Mouse (Mus musculus) myocyte (in vitro differentiated cells): Measurements from ENCODE around the gene Cmas.

Source experiments
- MYOD1 ChIP-seq, 3 experiments: IDR thresholded peaks; one replicate each; pipeline ENCODE4 v1.6.1; 2011; ENCODE audit warnings: control low read depth in 2 of 3, low read depth in 2 of 3, mild to moderate bottlenecking in 2 of 3, moderate library complexity in 1 of 3; ENCODE audit not compliant: insufficient read length in 2 of 3, control insufficient read depth in 1 of 3
- POLR2A ChIP-seq: IDR thresholded peaks from one replicate; pipeline ENCODE4 v1.6.1; 2011; ENCODE audit warnings: low read depth, mild to moderate bottlenecking, control low read depth, moderate library complexity; ENCODE audit not compliant: insufficient read length
- REST ChIP-seq: IDR thresholded peaks from one replicate; pipeline ENCODE4 v1.6.1; 2011; ENCODE audit warnings: mild to moderate bottlenecking, control low read depth, moderate library complexity; ENCODE audit not compliant: insufficient read depth, insufficient read length
- TCF12 ChIP-seq: IDR thresholded peaks from one replicate; pipeline ENCODE4 v1.6.1; 2011; ENCODE audit warnings: mild to moderate bottlenecking, control low read depth; ENCODE audit not compliant: poor library complexity, insufficient read depth, severe bottlenecking
- USF1 ChIP-seq: IDR thresholded peaks from one replicate; pipeline ENCODE4 v1.6.1; 2011; ENCODE audit warnings: low read depth, mild to moderate bottlenecking, control low read depth, moderate library complexity

- no peak for TF ChIP-seq POLR2A
- no peak for TF ChIP-seq USF1
- TF ChIP-seq TCF12, result no peak
- no peak for TF ChIP-seq MYOD1 (IDR thresholded peaks at IDR 0.05; ENCODE audit: control insufficient read depth in 1 of 3, insufficient read length in 2 of 3, low read depth in 2 of 3)
- TF ChIP-seq REST, result no peak
Observed at GRCm38 (mm10) chr6:142721731-142722130, 34.8 kb upstream of the Cmas start.
